Mouse (Mus musculus) bone marrow, adult 2 months (tissue): ENCODE results near the gene Gpr146. TPM values are rescaled to one million over a fixed set of nuclear protein-coding genes. Genes with fewer than 3 reads are reported as not detected.
A peak's percentile ranks its signal among the peaks of the same experiment; 100 is the strongest.

ENCODE experiments used
- H3K27ac ChIP-seq: fragments of 200-500 bp; 2 replicates; pipeline ENCODE4 v1.5.1; 2012; ENCODE audit warnings: low read depth, mild to moderate bottlenecking, control low read depth, inconsistent platforms, low read length; ENCODE audit not compliant: control insufficient read depth, poor library complexity, insufficient read depth
- H3K4me1 ChIP-seq: fragments of 200-500 bp; 2 replicates; pipeline ENCODE4 v1.6.1; 2011; ENCODE audit warnings: low read length; ENCODE audit not compliant: control insufficient read depth, insufficient read depth
- H3K4me3 ChIP-seq: fragments of 200-500 bp; replicated peaks from 2 replicates; pipeline ENCODE3; 2011; ENCODE audit warnings: mild to moderate bottlenecking, low read depth, low read length, control low read depth; ENCODE audit not compliant: control insufficient read depth
- CTCF ChIP-seq: fragments of 200-500 bp; IDR thresholded peaks from 2 replicates; pipeline ENCODE4 v1.5.1; 2011; ENCODE audit warnings: low read length, control low read depth; ENCODE audit not compliant: control insufficient read depth, insufficient read depth
- POLR2A ChIP-seq: fragments of 200-500 bp; IDR thresholded peaks from 2 replicates; pipeline ENCODE4 v1.6.1; 2011; ENCODE audit warnings: low read depth, mild to moderate bottlenecking, control low read depth, low read length, borderline replicate concordance; ENCODE audit not compliant: control insufficient read depth
- WGBS: fragments of 180-500 bp; shearing (Covaris S2); methylation state at CpG from one replicate; pipeline ENCODE4 v1.1.7; 2018; 5-methylcytosine and 5-hydroxymethylcytosine counted together
- polyA plus RNA-seq: library from polyadenylated mRNA; stranded (reverse); fragments of >200 nt; gene quantifications from 2 replicates; pipeline ENCODE4 v1.2.4, GENCODE M21; 2011; ENCODE audit warnings: low replicate concordance; ENCODE audit not compliant: missing spikeins, insufficient read depth, insufficient read length

The Gpr146 gene
- polyA plus RNA-seq, 1 experiment: 20.1 TPM

DNA sequence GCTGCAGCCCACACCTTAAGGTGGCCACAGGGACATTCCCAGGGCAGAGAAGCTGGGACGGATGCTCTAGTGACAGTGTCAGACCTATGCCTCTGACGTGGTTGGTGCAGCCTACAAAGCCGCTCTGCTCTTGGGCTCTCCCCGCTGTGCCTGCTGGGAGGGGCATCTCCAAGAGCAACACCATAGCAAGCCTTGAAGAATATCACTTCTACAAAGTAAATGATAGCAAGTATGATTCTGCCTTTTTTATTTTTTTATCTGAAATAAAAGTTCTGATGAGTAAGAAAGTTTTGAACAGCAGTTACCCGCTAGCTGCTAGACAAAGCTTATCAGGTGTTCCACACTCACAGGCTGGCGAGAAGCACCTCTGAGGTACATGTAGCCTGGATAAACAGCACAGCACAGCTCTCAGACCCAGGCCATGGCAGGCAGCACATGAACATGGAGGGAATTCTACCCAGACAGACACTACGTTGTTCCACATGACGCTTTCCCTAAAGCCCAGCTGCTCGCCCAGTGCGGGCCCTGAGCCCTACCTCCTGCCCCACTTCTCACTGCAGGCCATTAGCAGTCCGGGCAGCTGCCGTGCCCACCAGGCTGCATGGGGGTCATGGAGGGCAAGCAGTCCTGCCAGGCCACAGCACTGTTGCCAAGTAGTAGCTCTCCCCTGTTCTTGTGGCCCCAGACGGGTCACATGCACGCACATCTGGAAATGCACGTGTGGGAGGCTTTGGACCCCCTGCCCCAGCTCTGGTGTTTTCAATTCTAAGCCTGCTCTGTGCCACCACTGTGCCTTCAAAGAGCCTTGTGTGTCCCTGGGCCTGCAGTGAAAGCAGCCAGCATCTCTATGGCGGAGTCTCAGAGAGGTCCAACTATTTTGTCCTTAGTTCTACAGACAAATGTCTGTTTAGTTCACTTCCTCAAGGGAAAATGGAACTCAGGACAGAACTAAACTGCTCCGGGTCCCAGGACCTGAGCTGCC, 11.5 kb downstream of the Gpr146 start:
- peaks cover 11% of the 10 kb centered on the region for H3K4me1 ChIP-seq
- H3K27ac ChIP-seq: peak overlapping the region; percentile 99
- peak overlapping the region; percentile 6 for H3K4me3 ChIP-seq
- TF ChIP-seq POLR2A: peak; percentile 12
- TF ChIP-seq CTCF: no peak
- 63% methylated on average over 17 of the region's 17 CpGs for WGBS

DNA sequence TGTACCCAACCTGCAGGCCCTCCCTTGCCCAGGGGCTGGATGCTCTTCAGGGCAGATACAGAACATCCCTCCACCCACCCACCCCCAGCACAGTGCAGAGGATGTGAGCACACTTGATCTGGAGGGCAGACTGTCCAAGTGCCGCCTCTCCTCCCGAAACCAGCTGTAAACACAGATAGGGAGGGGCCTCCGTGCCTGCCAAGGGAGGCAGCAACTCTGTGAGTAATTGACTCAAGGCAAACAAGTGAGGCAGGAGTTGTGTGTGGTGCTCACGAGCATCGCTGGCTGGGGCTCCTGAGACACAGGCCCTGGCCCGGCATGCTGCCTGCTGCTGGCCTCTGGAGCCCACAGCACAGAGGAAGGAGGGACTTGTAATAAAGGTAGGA, 12.2 kb downstream of the Gpr146 start:
- WGBS: 50% methylated on average over 6 of the region's 6 CpGs

DNA sequence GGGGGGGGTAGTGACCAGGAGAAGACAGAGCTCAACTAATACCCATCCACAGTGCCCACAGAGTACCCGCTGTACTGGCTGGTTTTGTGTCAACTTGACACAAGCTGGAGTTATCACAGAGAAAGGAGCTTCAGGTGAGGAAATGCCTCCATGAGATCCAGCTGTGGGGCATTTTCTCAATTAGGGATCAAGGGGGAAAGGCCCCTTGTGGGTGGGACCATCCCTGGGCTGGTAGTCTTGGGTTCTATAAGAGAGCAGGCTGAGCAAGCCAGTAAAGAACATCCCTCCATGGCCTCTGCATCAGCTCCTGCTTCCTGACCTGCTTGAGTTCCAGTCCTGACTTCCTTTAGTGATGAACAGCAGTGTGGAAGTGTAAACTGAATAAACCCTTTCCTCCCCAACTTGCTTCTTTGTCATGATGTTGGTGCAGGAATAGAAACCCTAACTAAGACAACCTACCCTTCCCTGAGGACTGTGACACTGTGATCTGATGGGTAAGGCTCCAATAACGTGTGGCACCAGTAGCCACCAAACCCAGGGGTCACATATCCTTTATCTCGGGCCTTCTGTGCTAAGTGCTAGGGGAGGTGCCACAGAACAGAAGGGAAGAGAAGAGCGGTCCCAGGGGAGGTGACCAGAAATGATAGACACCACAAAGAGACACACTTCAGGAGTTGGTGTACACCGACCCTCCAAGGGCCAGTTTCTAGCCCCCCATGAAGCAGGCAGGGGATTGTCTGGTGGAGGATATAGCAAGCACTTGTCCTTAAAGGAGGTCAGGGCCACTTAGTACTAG, 13.0 kb downstream of the Gpr146 start:
- Histone ChIP-seq H3K4me1 (peaks cover 11% of the 10 kb centered on the region), H3K27ac (peak overlapping the region; percentile 99), H3K4me3 (peak overlapping the region; percentile 70)
- 58% methylated on average over 5 of the region's 5 CpGs for WGBS

More for the DNA sequence above, 12.2 kb downstream of the Gpr146 start:
- TF ChIP-seq POLR2A (peak; percentile 89), CTCF (no peak)
- Histone ChIP-seq H3K4me1 (peaks cover 11% of the 10 kb centered on the region), H3K4me3 (peak overlapping the region; percentile 62), H3K27ac (peak overlapping the region; percentile 99)

DNA sequence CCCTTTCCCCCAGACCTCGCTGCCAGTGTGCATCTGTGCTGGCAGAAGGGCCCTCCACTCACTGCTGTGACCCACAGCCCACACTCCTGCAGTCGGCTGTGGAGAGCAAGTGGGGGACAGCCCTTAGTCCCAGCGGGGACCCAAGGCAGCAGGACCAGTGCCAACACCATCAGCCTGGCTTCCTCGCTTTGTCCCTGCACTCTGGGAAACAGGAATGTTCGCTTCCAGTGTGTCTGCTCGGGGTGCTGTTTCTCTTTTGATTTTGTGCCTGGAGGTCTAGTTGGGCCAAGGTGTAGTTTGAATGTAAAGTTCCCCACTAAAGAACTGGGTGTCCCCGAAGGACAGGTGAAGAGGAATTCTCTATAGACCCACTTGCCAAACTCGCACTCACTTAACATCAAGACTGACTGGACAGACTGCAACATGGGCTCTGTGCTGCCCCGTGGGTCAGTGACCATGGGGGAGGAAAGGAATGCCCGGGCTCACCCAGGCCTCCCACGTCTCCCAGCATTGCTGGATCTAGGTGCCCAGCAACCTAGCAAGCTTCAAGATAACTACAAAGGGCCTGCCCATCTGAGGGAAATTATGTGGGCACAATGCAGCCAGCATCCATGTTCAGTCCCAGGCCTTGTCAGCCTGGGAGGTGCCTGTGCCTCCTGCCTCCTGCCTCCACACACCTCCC, 14.0 kb downstream of the Gpr146 start:
- Histone ChIP-seq H3K27ac (peak overlapping the region; percentile 70), H3K4me1 (peaks cover 10% of the 10 kb centered on the region), H3K4me3 (peak overlapping the region; percentile 70)
- 80% methylated on average over 11 of the region's 11 CpGs for WGBS
- TF ChIP-seq POLR2A: no peak
- TF ChIP-seq CTCF: no peak

DNA sequence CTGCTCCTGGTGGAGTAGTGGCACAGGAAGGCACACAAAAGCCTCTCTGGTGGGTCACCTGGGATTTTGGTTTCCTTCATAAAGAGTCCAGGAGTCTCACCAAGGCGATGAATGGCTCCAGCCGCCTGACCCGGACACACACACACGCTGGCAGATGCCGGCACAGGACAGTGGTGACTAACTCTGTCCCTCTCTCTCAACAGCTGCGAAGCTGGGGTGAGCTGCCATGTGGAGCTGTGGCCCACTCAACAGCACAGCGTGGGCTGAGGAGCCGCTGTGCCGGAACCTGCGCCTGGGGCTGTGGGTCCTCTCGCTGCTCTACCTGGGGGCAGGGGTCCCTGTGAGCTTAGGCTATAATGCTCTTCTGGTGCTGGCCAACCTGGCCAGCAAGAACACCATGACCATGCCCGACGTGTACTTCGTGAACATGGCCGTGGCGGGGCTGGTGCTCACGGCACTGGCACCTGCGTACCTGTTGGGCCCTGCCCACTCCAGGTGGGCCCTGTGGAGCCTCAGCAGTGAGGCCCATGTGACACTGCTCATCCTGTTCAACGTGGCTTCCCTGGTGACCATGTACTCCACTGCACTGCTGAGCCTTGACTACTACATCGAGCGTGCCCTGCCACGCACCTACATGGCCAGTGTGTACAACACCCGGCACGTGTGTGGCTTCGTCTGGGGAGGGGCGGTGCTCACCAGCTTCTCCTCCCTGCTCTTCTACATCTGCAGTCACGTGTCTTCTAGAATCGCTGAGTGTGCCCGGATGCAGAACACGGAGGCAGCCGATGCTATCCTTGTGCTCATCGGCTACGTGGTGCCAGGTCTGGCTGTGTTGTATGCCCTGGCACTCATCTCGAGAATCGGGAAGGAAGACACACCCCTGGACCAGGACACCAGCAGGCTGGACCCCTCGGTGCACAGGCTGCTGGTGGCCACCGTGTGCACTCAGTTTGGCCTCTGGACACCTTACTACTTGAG, 15.0 kb downstream of the Gpr146 start:
- peaks cover 7% of the 10 kb centered on the region for H3K4me1 ChIP-seq
- WGBS: 91% methylated on average over 37 of the region's 37 CpGs
- 0 out of 2 replicates have a peak overlapping the region, but pooled peaks have one; percentile 4 for H3K27ac ChIP-seq
- H3K4me3 ChIP-seq: no peak overlapping the region
- no peak for TF ChIP-seq CTCF
- TF ChIP-seq POLR2A: no peak

DNA sequence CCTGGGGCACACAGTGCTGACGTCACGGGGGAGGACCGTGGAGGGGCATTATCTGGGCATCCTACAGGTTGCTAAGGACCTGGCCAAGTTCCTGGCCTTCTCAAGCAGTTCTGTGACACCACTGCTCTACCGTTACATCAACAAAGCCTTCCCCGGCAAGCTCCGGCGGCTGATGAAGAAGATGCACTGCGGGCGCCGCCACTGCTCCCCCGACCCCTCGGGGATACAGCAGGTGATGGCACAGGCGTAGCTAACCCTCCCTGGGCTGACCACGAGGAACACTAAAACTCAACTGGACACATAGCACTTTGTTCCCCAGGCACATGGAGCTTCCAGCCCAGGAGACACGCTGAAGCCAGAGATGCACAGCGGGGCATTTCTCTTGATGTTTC, 15.7 kb downstream of the Gpr146 start:
- WGBS: 90% methylated on average over 16 of the region's 16 CpGs
- H3K27ac ChIP-seq: no peak overlapping the region
- H3K4me3 ChIP-seq: no peak overlapping the region
- TF ChIP-seq POLR2A (no peak), CTCF (no peak)
- peaks cover 9% of the 10 kb centered on the region for H3K4me1 ChIP-seq

DNA sequence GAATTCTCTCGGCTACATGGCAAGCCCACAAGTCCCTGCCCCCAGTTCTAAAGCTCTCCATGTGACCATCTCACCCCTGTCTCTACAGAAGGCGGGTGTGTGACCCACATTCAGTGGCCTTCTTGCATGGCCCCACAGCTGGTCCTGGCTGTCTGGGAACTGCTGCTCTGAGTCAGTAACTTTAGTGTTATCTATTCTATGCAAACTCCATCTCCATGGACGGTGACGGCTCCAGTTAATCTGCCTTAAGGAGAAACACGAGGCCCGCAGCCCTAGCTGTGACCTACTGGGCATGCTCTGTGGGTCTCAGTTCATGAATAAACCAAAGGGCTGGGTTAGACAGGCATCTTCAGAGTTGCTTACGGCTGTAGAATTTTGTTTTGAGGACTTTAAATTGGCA, 16.9 kb downstream of the Gpr146 start:
- Histone ChIP-seq H3K4me1 (peaks cover 4% of the 10 kb centered on the region), H3K4me3 (no peak overlapping the region), H3K27ac (no peak overlapping the region; the same call in 1 of the 2 replicates)
- 66% methylated on average over 7 of the region's 7 CpGs for WGBS
- no peak for TF ChIP-seq CTCF
- no peak for TF ChIP-seq POLR2A
